Mouse (Mus musculus): ENCODE results near the gene BC100530.
A peak's percentile ranks its signal among the peaks of the same experiment; 100 is the strongest.
"Not testable (repeated sequence)": the region's sequence is repeated elsewhere in the genome, so short reads cannot be mapped to it uniquely, and the experiment has no call there.

BC100530 gene

DNA sequence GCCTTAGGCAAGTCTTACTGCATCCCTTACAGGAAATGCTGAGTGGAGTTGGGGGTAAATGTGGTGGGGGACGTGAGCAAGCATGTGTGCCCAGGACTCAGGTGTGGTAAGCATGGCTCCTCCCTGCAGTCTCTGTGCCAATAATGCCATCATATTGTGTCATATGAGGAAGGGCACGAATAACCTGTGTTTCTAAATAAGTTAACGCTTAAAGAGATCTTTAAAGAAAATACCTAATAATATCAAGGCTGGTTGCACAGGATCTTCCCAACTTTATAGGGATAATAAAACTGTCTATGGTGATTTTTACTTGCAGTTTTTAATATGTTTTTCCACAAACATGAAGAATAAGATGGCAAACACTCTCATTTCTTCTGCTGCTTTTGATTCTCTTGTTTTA lies at the start of gene BC100530:
Gene BC100530 (minus strand): TSS at position 101 of the 400 bp plus-strand sequence.
- DNase-seq: not testable (repeated sequence)

DNA sequence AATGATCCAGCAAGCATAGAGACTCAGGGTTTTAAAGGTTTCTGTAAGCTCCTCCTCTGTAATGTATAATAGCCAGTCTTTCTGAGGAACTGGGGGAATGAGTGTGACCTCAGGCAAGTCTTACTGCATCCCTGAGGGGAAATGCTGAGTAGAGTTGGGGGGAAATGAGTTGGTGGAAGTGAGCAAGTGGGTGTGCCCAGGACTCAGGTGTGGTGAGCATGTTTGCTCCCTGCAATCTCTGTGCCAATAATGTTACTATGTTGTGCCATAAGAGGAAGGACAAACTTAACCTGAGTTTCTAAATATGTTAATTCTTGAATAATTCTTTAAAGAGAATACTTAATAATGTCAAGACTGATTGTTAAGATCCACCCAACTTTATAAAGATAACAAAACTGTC lies 40.8 kb upstream of the BC100530 start, which contains the start of gene Stfa2:
Gene Stfa2 (minus strand): TSS at position 101 of the 400 bp plus-strand sequence.
- no peak for DNase-seq

DNA sequence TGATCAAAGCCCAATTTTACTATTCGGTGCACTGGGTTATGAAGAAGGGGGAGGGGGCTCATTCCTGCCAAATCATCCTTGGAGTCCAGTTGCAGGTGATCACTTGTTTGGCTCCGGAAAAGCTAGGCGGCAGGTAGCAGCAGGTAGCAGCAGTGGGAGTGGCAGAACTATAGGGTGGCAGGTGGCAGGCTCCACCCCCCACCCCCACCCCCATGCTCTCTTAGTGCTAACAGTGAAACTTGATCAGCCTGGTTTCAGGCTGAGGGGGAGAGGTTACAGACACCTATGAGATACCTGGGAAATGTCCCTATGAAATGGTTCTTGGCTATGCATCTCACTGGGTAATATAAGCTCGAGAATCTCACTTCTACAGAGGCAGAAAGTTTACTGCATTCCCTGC lies 21.5 kb upstream of the BC100530 start:
- DNase-seq: no peak

DNA sequence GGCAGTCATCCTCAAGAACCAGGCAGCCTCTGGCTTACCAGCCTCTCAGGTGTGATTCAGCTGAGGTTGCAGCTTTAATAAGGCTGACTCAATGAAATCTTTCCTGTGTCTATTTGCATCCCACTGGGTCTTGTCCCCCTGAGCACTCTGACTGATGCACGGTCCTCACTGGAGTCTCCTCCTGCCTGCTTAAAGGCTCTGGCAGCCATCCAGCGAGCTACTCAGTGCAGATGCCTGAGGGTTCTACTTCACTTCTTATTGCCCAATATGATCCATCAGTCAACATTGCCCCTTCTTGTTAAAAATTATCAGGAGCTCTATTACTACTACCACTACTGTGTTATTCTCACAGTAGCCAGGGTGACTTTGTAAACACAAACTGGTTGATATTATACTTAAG lies 30.4 kb downstream of the BC100530 start:
- DNase-seq: peak; percentile 20 to 28

DNA sequence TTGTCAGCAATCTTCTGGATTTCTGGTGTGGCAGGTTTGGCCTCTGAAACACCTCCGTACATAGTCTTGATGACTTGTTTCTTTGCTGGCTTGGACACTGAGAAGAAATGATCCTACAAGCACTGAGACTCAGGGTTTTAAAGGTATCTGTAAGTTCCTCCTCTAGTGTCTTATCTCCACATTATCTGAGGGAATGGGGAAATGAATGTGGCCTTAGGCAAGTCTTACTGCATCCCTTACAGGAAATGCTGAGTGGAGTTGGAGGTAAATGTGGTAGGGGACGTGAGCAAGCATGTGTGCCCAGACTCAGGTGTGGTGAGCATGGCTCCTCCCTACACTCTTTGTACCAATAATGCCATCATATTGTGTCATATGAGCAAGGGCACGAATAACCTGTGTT lies 33.3 kb downstream of the BC100530 start, which contains the start of gene BC117090:
Gene BC117090 (minus strand): TSS at position 101 of the 400 bp plus-strand sequence.
- no peak for DNase-seq

DNA sequence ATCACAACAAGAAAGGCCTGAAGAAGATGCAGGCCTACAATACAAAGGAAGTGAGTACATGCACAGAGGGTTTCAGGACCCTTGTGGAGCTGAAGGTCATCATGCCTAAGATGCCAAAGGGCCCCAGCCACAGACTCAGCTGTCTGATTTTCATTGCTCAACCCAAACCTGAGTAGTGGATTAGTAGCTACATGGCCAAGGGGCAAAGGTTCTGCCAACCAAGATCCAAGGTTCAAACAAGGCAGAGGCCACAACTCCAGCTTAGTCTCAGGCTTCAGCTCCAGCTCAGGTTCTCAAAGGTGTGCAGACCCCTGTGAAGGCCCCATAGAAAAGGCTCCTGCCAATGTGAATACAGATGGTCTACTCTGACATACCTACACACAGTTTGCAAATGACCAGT lies 48.3 kb downstream of the BC100530 start:
- DNase-seq: no peak

DNA sequence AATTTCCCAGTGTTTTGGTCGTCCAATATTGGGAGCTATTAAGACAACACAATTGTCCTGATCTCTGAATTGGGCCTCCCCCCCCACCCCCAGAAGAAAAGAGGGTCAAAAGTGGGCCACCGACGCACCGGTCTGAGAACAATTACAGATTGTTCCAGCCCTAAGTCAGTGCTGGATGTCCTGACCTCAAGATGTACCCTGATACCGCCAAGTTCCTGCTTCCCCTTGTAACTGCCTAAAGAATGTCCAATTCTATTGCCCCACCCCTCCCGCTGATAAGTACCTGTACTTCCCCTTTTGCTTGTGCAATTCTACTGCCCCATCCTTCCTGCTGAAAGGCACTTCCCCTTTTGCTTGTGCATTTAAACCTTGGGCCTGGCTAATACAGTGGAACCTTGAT lies 51.4 kb downstream of the BC100530 start:
- DNase-seq: not testable (repeated sequence)
